Mouse (Mus musculus) right cerebral cortex, adult 18-20 months (tissue): ENCODE measurements around the gene Polr2i.
"Not testable (repeated sequence)": the region's sequence is repeated elsewhere in the genome, so short reads cannot be mapped to it uniquely, and the experiment has no call there.

ENCODE experiments used
- DNase-seq: peaks from one replicate; pipeline ENCODE4 v3.0.0; 2022; ENCODE audit warnings: mixed read lengths

Polr2i gene

DNA sequence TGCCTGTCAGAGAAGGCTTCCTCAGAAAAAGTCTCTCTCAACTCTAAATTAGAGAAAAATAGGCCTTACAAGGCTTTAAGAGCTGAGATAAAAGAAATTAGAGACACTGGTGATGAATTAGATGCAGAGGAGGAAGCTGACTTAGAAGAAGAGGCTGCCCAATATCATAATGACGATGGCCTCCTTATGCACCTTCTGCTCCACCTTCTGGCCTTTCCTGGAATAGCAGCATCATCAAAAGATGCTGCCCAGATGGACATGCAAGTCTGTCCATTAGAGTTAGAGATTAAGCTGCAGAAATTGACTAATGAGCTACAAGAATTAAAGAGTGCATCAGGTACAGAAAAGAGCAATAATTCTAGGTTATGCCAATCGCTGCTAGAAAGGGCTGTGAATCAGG, 26.4 kb upstream of the Polr2i start:
- no peak for DNase-seq

DNA sequence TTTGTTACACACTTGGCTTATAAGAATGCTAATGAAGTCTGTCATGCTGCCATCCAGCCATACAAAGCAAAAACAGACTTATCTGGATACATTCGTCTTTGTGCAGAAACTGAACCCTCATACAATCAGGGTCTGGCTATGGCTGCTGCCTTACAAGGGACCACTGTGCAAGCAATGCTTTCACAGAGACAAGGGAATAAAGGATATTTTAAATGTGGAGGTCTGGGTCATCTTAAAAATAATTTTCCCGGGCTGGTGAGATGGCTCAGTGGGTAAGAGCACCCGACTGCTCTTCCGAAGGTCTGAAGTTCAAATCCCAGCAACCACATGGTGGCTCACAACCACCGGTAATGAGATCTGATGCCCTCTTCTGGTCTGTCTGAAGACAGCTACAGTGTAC, 25.4 kb upstream of the Polr2i start:
- DNase-seq = not testable (repeated sequence)

DNA sequence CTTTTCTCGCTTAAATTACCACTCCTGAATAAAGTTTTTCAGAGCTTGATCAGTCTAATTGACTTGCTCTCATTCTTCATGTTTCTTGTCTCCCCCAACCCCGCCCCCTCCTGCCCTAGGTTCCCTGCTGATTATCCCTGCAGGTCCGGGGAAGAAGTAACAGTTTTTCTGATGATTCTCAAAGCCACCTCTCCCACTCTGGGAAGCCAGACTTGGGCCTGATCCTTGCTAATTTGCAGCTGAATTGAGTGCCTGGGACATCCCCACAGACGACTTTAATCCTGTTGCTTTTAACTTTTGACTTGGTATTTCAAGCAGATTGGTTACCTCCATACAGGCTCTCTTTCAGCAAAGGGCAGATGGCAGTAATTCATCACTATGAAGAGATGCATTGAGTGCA, 20.7 kb upstream of the Polr2i start:
- DNase-seq = no peak

DNA sequence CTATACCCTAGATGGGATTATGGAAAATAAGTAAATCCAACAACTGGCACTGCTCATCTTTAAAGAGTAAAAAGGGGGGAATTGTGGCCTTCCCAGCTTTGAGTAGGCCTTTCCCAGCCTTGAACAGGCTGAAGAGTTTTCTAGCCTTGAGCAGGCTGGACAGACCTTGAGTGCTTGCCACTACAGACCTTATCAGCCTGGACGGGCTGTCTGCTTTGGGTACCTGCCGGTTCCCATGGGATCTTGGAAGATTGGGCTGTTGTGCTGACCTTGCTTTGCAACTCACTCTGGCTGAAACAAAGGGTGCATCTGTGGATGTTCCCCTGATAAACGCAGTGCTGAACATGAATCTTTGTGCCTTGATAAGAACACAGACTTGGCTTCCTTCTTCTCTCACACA, 17.9 kb upstream of the Polr2i start:
- DNase-seq = no peak

DNA sequence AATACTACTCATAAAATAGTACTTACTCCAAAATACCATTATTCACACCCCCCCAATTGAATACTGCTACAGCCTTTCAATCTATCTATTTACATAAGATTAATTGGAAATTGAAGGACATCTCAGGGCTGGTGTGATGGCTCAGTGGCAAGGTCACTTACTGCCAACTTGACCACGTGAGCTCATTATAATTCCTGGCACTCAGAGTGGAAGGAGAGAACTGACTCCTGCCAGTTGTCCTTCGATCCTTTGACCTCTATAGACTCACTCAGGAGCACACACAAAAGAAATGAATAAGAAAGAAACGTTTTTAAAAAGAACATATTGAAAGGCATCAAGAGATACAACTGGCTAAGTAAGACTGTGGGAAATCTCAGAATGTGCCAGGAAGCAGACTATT, 15.9 kb upstream of the Polr2i start:
- no peak for DNase-seq

DNA sequence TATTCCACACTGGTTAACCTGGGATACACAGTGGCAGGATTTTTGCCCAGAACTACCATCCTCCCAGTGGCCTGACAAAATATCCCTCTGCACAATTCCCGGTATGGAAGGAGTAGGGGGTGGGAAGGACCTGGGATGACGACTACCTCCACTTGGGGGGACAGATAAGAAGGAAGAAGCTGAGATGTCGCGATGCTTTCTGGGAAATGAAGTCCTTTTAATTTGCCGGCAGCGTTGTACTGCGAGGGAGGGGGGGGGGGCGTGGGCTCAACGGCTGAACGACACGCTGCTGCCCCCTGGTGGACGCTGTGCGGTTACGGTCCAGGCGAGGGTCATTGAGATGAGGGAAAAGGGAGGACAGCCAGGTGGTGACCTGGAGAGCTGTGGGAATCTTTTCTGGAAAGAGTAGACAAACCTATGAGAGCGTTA, 15.0 kb upstream of the Polr2i start:
- peak; percentile 83 for DNase-seq

DNA sequence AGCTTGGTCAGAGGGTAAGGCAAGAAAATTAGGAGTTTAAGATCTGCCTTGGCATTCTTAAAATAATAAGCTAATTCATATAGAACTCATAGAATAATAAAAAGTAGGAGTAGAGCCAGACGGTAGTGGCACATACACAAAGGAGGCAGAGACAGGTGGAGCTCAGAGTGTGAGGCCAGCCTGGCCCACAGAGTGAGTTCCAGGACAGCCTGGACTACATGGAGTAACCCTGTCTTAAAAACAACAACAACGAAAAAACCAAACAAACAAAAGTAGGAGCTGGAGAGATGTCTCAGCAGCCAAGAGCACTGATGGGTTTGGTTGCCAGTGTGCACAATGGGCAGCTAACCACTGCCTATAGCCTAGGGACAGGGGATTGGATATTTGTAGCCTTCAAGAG, 14.5 kb upstream of the Polr2i start:
- DNase-seq = no peak

DNA sequence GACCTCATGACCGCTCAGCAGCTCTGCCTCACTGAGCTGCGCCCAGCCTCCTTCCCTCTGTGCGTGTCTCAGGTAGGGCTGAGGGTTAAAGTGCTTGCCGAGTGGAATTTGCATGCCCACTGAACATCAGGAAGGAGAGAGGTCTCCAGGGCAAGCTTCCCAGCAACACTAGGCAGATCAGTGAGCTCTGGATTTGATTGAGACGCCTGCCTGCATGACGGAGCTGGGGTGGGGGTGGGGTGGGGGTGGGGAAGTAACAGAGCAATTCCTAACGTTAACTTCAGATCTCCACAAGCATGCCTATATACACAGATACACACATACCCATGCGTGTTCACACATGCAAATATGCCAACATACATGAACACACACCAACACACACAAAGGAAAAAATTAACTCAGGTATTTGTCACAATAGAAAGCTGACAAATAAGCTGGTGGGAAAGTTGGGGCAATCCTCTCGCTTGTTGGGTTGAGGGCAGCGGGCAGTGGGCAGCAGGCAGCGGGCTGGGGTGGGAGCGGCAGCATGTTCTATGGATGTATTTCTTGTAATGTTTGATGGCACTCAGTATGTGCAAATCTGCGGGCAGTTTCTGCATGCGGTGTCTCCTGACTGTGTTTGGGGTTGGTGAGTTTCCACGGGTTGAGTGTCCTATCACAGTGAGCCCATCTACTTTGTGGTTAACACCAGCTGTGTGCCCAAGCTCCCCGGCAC, 12.3 kb upstream of the Polr2i start:
- DNase-seq = no peak

DNA sequence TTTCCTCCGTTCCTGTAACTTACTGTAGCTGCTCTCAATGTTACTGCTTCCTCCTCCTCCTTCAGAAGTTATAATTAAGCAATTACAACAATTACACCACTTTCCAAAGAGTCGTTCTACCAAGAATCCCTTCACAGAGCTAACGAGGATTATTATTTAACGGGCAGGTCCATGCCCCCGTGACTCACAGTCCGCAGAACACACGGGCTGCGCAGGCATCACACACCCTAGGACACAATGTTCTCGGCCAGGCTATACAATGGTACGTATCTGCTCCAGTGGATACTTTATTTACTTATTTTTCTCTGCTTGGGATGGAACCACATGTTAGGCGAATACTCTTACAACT, 11.8 kb upstream of the Polr2i start:
- DNase-seq = no peak

DNA sequence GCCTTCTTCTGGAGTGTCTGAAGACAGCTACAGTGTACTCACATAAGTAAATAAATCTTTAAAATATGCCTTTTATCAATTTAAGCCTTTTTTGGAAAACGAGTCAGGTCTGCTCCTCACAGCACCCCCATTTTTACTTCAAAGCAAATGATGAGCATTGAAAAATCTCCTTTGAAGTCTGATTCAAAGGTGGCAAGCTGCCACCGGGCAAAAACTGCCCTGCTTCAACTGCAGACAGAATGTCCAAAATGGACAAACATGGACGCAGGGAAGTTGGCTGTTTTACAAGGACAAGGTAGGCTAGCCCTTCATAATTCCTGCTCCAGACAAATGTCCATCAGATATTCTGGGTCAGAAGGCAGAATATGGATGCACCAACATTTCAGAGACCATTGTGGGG, 10.3 kb upstream of the Polr2i start:
- DNase-seq = no peak

DNA sequence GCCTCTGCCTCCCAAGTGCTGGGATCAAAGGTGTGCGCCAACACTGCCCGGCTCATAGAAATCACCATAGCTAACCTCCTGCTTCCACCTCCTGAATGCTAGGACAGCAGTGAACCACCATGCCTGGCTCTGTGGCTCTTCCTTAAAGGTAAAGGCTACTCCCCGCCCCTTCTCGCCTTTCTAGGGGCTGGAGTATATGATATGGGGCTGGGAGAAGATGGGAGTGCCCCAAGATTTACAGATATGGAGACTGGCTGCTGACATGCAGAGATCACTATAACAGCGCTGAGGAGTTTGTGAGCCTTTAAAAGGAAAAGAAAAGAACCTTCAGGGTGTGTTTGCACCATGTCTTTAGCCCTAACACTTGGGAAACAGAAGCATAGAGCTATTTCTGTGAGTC, 9.5 kb upstream of the Polr2i start:
- no peak for DNase-seq

DNA sequence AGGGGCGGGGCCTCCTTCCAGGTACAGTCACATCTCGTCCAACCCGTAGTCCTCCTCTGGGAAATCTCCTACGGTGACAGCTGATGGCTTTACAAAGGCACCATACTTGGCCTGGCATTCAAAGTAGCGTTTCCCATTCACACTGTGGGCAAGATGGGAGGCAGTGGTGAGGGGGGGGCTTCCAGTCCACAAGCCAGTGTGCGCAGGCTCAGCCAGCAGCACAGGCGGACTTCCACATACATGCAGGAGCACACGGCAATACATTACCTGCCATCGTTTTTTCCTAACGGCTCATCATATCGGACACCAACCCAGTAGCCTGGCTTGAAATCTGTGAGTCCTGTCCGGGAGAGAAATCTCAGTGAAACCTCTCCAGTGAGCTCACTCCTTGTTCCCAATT, 7.5 kb upstream of the Polr2i start:
- DNase-seq = no peak

DNA sequence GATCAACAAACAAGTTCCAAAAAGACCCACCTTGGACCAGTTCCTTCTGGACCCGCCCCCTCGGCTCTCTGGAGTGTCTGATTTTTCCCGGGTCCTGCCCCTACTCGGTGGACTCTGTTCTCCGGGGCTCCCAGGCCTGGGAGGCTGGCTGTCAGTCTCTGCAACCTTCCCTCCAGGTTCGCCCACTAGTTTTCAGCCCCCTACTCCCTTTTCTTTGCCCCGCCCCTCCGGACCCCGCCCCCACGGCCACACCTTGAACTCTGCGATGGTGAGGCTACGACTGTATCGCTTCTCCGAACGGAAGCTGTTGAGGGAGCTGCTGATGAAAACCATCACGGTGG, 450 bp upstream of the Polr2i start:
- DNase-seq = no peak

DNA sequence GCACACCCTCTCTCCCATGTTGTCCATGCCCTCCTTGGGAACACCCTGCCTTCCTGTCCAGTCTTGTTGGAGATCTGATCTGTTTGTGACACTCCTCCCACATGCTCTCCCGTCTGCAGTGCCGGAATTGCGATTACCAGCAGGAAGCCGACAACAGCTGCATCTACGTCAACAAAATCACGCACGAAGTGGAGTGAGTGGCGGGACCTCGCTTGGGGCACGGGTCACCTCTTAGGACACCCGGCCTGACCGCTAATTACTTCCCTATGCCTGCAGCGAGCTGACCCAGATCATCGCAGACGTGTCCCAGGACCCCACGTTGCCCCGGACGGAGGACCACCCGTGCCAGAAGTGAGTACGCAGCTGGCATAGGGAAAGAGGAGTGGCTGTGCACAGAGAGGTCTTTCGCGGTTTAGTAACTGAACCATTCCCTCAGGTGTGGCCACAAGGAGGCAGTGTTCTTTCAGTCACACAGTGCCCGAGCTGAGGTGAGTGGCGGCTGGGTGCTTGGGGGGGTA, 942 bp downstream of the Polr2i start:
- no peak for DNase-seq

DNA sequence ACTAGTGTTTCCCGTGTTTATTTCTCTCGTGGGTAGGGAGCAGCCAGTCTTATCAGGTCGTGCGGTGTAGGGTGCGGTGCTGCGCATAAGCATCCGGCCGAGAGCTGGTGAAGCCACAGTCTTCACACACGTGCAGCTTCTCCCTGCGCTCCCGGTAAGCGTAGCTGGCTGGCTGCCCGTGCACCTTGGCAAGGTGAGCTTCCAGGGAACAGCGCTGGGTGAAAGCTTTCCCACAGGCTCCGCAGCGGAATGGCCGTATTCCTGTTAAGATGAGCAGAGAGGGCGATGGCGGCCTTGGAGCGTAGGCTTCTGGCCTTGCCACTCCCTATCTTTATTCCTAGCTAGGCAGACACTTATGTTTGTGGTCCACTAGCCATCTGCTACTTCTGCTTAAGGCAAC, 1.6 kb downstream of the Polr2i start:
- DNase-seq = no peak

DNA sequence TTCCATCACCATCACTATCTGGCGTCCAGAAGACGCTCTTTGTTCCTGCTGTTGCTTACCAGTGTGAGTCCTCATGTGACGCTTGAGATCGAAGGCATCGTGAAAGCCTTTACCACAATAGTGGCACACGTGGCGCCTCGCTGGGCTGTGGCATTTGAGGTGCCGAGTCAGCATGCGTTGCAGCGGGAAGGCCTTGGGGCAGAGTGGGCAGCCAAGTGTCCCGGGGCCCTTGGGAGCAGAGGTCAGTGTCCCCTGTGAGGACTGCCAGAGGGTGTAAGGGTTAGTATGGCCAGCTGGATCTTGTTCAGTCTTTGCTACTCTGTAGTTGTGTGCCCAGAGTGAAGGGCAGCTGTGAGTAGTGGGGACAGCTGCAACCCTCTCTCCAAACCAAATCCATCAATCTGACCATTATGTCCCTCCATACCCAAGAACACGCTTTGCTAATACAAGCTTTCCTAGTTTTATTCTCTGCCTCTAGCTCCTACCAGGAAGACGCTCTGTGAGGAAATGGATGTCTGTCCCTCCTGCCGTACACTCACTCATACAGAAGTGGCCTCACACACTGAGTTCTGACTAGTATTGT, 2.6 kb downstream of the Polr2i start:
- DNase-seq = no peak

DNA sequence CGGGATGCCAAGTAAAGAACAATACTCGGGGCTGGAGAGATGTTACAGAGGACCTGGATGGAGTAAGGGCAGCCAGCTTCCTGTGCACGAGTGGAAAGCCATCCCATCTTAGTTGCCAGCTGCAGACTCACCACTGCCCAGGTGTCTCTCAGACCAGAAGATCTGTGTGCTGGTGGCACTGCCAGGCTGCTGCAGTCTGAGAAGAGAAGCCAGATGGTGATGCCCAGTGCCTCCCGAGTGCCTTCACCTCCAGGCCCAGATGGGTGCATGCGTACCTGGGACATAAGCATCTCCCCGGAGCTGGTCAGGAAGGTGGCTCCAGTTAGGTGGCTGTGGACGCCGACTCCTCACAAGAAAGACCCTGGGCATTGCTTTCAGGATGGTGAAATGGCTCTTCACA, 3.3 kb downstream of the Polr2i start:
- no peak for DNase-seq

DNA sequence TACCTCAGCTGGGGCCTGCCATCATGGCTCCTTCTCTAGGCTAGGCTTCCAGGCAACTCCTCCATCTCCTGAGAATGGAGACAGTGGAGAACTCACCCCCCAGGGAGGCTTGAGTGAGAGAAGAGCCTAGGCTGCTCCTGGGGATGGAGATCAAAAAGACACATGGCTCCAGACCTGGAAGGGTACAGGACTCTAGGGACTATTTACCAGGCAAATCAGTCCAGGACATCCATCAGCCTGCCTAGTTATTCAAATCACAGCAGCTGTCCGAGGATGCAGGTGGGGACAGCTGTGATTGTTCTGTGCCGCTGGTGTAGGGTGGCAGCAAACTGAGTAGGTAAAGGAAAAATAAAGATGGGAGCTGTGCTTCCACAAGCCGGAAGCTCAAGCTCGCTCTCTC, 3.9 kb downstream of the Polr2i start, which contains the start of gene Ovol3:
Gene Ovol3, minus strand, starts transcription at position 101 of the 400 bp plus-strand sequence.
- DNase-seq = no peak

DNA sequence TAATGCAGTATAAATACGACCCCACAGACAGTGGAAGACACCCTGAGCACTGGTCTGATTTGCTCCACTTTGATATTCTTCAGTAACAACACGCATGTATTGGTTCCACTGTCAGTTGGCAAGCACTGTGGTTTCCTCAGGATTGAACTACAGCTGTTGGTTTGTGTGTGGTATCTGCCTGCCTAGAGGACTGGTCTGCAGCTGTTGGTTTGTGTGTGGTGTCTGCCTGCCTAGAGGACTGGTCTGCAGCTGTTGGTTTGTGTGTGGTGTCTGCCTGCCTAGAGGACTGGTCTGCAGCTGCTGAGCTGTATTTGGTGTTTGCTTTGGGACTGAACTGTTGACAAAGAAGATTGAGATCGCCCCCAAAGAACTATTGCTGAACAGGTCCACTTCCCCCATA, 5.6 kb downstream of the Polr2i start:
- not testable (repeated sequence) for DNase-seq

DNA sequence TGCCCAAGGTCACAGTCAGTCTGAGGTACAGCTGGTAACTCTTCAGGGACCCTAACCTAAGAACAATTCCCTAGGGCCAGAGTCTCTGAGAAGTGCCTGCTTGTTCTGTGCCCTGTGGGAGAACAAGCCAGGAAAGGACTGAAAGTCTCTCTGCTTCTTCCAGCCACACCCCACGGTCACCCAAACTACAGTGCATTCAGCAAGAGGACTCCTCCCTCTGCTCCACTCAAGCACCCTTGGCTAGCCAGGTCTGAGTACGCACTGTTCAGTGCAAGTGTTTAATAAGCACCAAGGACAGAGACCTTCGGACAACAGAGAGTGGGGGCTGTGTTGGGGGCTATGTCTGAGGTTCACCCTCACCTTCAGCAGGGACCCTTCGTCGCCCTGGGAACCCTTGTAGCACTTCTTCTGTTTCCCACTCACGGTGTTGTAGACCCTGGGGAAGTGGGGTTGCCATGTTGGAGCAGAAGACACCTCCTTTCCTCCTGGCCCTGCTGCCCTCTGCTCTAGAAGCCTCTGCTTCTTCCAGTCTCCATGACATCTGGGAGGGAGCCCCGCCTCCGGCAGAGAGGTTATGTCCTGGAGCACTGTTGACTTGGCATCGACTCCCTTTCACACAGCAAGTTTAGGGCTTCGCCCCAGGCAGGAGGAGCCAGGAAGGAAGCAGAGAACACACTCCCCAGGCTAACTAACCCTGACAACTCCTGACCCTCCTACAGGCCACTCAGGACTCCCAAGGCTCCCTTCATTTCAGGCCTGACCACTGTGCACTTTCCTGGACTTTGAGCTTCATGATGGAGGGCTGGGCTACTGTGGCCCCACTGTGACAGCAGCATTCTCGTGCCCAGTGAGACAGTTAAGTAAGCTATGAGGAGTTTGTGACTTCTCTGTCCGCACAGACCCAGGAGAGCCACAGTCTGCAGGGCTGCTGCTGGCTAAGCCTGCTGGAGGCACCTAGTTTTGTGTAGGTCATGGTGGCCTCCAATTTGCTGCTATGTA, 20.5 kb downstream of the Polr2i start:
- no peak for DNase-seq

DNA sequence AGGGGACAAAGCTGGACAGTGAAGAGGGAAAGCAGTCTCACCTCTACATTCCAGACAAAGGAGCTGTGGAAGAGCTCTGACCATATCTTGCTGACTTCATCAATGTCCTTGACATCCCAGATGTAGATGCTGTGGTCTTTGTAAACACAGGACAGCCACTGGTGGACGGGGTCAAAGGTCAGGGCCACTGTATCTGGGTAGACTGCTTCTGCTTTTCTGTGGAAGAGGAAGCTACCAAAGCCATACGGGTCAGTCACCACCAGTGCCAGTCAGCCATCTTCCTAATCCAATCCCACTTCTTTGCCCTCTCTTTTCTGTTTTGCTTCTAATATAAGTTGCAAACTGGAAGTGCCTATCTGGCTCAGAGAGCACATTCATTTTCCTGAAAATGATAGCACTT, 33.3 kb downstream of the Polr2i start:
- no peak for DNase-seq

DNA sequence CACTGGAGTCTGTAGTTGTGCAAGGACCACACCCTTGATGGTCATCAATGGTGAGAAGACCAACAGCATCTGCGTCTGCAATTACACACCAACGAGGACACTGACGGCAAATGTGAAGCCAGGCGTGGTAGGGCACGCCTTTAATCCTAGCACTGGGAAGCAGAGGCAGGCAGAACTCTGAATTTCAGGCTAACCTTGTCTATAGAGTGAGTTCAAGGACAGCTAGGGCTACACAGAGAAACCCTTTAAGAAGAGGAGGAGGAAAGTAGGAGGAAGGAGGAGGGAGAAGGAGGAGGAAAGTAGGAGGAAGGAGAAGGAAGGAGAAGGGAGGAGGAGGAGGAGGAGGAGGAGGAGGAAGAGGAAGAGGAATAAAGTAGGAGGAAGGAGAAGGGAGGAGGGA, 33.8 kb downstream of the Polr2i start:
- DNase-seq = no peak

DNA sequence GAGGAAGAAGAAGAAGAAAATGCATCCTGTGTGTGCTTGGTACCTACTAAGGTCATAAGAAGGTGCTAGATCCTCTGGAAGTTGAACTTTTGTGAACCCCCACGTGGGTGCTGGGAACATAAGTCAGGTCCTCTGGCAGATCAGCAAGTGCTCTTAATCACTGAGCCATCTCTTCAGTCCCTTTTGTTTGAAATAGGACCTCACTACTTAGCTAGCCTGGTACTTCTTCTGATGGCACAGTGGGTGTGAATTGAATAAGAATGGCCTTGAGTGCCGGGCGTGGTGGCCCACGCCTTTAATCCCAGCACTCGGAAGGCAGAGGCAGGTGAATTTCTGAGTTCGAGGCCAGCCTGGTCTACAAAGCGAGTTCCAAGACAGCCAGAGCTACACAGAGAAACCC, 34.2 kb downstream of the Polr2i start:
- no peak for DNase-seq

DNA sequence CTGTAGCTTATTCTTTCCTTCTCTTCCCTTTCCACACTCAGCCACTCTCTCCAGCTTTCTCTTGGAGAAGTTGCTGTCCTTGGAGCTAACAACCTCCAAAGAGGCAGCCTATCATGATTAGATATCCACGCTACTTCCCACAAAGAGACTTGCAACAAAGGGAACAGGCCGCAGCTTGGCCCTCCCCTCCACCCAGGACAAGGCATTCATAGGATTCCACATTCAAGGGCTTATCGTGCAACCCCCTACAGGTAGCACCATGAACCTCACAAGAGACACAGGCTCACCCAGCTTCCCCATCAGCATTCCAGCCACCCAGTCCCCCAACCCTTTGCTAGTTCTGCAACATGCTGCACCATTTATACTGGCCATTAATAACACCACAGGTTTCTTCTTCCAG, 35.0 kb downstream of the Polr2i start:
- no peak for DNase-seq
